Mouse (Mus musculus): ENCODE measurements around the gene Jam3. TPM values are rescaled to one million over a fixed set of nuclear protein-coding genes. Genes with fewer than 3 reads are reported as not detected.

The Jam3 gene
- 0.10 and 0.43 TPM in 2 replicates for polyA plus RNA-seq (2012)

DNA sequence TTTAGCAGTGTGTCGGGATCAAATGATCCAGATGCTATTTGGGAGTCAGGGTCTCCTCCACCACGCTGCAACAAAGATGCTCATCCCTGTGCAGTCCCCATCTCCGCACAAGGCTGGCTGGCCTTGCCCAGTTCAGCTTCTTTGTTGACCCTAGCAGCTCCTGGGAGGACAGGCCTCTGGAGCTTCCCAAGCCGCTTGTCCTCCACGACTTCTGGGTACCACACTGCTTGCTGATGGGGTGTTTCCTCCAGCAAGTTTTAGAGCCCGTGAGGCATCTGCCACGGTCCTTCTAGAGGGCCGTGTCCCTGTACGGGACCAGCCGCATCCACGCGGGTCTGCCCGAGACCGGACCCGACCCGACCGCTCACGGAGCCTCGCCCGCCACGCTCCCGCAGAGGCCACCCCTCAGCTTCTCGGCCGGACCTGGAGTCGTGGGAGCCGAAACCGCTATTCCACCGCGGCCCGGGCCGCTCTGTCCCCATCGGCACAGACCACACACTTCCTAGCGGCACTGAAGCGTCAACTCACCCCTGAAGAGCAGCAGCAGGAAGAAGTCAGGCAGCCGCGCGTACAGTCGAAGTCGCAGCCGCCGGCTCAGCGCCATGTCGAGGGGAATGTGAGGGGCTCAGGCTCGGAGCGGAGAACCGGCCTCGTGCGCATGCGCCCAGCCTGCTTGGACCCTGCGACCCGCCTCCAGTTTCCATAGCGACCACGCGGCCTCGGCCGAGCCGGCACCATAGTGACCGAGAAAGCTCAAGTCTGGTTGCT lies at the start of gene Jam3:
TSS of gene Jam3 (minus strand) at position 659 of the 768 bp plus-strand sequence.

Other genes with a start within 250 kb of the Jam3 start
- 0.05 TPM in 1 of 2 replicates, not detected in the other for gene Gm1110, start 232.3 kb downstream of the Jam3 start, polyA plus RNA-seq (2012)
- gene Acad8, start 155.9 kb downstream of the Jam3 start, polyA plus RNA-seq (2012) = 1.7 and 2.0 TPM in 2 replicates
- gene Thyn1, start 155.7 kb downstream of the Jam3 start, polyA plus RNA-seq (2012) = 4.7 and 5.5 TPM in 2 replicates
- gene Vps26b, start 125.4 kb downstream of the Jam3 start, polyA plus RNA-seq (2012) = 35.2 and 37.6 TPM in 2 replicates
- 3.0 and 4.0 TPM in 2 replicates for gene Ncapd3, start 125.2 kb downstream of the Jam3 start, polyA plus RNA-seq (2012)
- 0.07 and 0.17 TPM in 2 replicates for gene Igsf9b, start 143.8 kb upstream of the Jam3 start, polyA plus RNA-seq (2012)
- not detected in 2 replicates for gene Spata19, start 241.4 kb upstream of the Jam3 start, polyA plus RNA-seq (2012)

Data from megakaryocyte-erythroid progenitor cell, adult 5 weeks (primary cell).